Mouse (Mus musculus) cerebellum, adult 9-10 months (tissue): ENCODE data around the gene Syngr3.
"Not testable (repeated sequence)": the region's sequence is repeated elsewhere in the genome, so short reads cannot be mapped to it uniquely, and the experiment has no call there.

ENCODE experiments used
- DNase-seq: peaks from one replicate; pipeline ENCODE4 v3.0.0; 2022

The Syngr3 gene

DNA sequence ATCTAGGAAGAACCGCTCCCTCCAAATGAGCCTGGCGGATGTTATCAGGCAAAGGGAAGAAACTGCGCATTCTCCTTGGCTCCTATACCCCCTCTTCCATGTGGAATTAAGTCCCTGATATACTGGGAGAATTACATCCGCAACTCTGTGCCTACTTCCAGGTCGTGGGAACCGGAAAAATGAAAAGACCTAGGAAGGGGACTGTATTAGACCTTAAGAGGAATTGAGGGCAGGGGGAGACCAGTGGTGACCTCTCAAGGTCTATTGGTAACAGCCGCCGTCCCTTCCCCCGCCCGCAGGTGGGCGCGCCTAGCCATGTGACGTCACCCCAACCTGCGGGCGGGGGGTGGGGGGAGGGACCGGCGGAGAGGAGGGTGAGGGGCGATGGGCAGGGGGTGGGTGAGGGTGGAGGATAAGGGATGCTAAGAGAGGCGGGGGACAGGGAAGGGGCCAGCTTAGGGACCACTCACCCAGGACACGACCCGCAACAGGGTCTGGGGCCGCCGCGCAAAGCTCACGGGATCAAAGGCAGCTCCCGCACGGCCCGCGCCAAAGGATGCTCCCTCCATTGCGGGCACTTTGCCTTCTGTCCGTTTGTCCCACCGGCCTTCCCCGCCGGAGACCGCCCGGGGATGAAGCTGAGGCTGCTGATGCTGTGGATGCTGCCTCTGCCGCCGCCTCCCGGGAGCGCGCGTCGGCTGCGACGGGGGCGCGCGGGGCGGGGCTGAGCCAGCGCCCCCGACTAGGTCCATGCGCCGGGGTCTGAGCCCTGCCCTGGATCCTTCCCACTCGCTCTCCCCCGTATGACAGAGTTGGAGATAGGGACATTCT, at the start of gene Syngr3:
Gene Syngr3, minus strand, starts transcription at position 705 of the 831 bp plus-strand sequence.
- DNase-seq: peak; percentile 66

DNA sequence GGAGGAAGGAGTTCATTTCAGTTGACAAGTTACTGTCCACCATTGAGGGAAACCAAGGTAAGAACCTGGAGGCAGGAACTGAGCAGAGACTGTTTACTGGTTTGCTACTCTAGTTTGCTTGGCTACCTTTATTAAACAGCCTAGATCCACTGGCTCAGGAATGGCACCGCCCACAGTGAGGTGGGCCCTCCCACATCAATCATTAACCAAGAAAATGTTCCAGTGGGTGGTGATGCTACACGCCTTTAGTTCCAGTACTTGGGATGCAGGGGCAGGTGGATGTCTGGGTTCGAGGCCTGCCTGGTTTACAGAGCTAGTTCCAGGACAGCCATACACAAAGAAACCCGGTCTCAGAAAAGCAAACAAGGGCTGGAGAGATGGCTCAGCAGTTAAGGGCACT, 48.5 kb upstream of the Syngr3 start:
- DNase-seq: no peak

DNA sequence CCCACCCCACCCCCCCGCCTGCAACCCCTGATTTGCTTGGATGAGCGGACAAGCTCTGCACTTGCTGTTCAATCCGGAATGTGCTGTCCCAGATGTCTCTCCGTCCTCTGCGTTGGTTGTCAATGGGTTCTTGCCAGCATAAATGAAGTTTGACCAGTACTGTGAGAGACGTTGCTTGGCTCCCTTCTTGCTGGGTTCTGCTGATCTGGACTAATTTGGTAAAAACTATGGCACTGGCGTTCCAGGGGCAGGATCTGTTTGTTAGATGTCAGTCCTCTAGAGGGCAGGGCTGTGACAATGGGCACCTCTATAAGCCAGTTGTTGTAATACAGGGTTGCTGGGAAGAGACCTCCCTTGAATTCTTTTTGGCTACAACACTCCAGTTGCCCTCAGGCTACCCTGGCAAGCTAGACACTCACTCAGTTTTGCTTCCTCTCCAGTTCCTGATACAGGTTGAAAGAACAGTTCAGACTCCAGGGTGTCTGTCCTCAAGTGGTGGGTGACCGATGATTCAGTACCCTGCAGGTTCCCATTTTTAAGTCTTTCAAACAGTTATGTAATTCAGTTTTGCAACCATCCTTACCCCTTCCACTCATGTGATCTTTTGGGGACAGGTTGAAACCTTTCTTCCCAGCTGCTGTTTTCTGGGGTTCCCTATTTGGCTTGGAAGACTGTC, 47.5 kb upstream of the Syngr3 start:
- DNase-seq: no peak

DNA sequence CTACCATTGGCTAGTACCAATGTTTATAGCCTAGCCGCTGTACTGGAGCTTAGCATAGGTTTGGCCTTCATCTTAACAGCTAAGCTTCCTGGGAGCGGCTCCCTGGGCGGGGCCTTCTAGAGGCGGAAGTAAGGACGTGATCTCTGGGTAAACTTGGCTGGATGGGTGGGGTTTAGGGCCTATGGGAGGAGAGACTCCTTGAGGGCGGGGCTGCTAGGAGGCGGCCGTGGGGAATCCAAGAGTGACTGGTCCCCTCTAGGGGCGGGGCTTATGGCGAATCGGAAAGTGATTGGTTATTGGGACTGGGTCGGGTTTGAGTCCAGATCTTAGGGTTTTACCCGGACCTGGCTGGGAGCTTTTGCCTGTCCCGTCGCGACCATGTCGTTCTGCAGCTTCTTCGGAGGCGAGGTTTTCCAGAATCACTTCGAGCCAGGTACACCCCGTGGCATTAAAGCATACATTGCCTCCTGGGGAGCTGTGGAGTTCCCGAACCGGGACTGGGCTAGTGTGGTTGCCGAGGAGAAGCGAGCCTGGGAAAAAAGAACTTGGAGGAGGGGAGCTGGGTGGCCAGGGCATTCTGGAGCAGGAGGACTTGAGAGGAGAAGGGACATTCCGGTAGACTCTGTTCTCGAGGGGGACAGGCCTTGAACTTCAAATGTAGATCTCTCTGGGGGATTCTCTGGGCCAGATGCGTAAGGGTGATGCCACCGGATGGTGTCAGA, 46.7 kb upstream of the Syngr3 start, which contains the start of gene Msrb1:
Gene Msrb1, plus strand, starts transcription at position 313 of the 722 bp plus-strand sequence.
- DNase-seq: peak; percentile 96

DNA sequence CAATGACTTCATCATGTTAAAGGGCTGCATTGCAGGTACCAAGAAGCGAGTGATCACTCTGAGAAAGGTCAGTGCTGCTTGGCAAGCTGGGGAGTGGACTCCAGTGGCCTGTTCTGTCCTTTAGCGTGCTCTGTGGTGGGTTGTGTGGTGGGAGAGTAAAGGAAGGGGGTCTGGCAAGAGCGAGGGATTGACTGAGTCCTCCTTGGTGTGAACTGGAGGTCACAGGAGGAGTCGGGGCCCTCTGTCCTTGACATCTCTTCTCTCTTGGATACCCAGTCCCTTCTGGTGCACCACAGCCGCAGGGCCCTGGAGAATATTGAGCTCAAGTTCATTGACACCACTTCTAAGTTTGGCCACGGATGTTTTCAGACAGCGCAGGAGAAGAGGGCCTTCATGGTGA, 45.7 kb upstream of the Syngr3 start:
- no peak for DNase-seq

DNA sequence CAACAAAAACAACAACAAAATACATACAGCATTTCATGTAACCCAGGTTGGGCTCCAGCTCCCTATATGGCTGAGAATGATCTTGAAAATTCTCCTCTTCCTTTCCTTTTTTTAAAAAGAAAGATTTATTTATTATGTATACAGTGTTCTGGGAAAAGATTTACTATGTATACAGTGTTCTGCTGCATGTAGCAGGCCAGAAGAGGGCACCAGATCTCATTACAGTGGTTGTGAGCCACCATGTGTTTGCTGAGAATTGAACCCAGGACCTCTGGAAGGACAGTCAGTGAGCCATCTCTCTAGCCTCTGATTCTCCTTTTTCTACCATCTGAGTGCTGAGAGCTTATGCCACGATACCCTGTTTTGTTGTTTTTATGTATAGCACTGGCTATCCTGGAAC, 44.8 kb upstream of the Syngr3 start:
- no peak for DNase-seq

DNA sequence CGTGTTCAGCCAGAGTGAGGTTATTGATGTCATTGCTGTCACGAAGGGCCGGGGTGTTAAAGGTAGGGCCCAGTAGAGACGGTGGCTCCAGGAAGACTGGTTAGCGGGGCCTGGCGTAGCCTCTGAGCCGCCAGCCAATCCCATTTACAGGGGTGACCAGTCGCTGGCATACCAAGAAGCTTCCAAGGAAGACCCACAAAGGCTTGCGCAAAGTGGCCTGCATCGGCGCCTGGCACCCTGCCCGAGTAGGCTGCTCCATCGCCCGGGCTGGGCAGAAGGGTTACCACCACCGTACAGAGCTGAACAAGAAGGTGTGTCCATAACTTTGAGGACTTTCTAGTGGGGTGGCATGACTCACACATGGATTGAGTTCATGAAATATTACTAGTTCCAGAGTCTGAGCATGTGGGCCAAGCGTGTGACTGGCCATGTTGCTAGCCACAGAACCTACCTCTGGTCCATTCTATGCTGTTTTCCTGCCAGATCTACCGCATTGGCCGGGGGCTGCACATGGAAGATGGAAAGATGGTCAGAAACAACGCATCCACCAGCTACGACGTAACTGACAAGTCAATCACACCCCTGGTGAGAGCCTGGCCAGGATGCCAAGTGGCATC, 43.8 kb upstream of the Syngr3 start:
- no peak for DNase-seq

DNA sequence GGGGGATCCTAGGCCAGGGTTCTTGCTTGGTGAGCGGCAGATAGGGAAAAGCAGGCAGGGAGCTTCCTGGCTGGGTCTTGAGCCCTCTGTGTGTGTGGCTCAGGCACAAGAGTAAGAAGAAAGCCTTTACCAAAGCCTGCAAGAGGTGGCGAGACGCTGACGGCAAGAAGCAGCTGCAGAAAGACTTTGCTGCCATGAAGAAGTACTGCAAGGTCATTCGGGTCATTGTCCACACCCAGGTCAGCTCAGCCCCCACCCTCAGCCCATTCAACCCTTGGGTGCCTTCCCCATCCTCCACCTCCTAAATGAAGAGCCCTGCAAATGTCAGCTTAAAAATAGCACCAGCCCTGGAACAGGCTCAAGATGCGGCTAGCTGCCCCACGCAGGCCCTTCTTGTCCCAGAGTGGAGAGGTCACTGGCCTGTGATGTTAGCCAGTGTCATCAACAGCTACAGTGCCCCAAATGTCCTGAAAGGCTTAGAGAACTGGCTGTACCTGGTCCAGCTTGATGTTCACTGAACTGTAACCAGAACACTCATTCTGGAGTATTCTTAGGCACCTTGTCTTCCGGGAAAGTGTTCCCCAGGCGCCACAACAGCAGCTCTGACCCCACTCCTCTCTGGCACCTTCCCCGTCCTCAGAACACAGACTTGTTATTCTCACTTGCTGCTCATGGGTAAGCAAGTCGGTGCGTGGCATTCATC, 42.6 kb upstream of the Syngr3 start:
- DNase-seq: no peak

DNA sequence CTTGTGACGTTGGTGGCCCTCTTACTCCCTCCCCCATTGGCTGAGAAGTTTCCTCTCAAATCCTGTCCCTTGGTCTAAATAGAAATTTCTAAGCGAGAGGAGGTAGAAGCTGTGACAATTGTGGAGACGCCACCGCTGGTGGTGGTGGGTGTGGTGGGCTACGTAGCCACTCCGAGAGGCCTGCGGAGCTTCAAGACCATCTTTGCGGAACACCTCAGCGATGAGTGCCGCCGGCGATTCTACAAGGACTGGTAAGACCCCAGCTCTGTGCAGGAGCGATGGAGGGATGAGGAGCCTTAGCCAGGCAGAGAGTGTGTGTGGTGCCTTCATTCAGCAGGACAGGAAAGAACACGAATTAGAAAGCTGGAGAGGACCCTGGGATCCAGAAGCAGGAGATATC, 41.0 kb upstream of the Syngr3 start:
- DNase-seq: no peak

DNA sequence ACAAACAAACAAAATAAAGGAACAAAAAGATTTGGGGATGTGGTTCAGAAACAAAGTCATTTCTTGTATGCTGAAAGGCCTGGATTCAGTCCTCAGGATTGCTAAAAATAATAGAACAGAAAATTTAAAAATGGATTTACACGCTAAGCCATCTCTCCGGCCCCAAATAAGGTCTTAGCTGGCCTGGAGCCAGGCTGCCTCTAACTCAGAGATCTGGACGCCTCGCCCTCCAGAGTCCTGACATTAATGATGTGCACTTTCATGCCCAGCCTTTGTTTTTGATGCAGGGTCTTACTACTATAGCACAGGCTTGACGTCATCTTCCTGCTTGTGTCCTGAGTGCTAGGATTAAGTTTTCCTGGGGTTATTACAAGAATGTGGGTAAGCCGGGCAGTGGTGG, 39.3 kb upstream of the Syngr3 start:
- no peak for DNase-seq

DNA sequence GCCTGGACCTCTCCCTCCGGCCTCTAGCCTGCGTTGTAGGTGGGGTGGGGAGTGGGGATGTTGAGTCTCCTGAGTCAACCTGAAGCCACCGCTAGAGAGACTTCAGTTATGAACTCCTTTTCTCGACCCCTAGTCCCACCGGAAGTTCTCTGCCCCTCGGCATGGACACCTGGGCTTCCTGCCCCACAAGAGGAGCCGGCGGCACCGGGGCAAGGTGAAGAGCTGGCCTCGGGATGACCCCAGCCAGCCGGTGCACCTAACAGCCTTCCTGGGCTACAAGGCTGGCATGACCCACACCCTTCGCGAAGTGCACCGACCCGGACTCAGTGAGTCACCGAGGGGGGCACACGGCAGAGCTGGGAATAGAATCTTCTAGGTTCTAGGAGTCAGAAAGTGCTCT, 38.4 kb upstream of the Syngr3 start:
- no peak for DNase-seq

DNA sequence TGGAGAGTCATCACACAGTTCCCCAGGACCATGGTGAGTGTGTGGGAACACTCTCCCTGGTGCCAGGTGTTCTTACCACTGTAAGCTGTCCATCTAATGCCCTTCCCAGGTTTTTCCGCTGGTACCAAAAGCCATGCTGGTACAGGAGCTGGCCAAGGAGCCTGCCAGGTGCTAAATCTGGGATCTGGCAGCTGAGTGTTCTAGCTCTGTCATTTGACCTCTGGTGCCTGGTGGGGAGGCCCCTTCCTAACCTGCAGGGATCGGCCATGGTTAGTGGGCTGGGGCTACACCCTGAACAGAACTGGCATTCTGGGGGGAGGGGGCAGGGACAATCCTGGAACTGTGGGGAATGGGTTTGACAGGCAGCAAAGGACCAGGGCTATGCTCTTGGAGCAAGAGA, 37.9 kb upstream of the Syngr3 start, which contains the start of gene Rpl3l:
Gene Rpl3l, plus strand, starts transcription at position 203 of the 400 bp plus-strand sequence.
- no peak for DNase-seq

DNA sequence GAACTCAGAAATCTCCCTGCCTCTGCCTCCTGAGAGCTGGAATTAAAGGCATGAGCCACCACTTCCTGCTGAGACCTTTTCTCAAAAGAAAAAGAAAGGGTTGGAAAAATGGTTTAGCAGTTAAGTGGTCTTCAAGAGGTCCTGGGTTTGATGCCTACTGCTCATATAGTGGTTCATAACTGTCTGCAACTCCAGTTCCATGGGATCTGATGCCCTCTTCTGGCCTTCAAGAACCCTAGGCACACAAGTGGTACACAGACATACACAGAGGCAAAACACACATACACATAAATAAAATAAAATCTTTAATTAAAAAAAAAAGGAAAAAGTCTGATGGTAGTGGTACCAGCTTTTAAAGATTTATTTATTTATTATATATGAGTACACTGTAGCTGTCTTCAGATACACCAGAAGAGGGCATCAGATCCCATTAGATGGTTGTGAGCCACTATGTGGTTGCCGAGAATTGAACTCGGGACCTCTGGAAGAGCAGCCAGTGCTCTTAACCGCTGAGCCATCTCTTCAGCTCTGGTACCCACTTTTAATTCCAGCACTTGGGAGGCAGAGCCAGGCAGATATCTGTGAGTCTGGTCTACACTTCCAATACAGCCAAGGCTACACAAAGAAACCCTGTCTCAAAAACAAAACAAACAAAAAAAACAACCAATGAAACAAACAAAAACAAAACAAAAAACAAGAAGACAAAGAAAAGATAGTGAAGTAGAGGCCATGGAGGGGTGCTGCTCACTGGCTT, 36.1 kb upstream of the Syngr3 start:
- DNase-seq: no peak

DNA sequence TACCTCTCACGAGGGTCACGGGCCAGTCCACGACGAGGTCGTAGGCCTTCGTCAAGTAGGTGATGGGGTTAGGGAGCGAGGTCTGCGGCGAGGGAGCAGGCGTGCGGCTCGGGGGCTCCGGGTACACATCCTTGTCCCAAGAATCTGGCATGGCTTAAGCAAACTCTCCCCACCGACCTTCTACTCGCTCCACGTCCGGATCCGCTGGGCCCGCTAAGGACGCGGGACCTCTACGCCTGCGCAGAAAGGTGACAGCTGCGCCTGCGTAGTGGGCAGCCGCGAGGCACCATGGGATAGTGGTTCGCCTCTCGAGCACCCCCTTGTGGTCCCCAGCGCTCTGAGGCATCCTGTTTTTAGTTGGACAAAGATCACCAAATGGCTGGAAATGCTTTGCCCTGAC, 34.4 kb upstream of the Syngr3 start, which contains the start of gene Ndufb10:
Gene Ndufb10, minus strand, starts transcription at position 295 of the 400 bp plus-strand sequence.
- peak; percentile 97 for DNase-seq

DNA sequence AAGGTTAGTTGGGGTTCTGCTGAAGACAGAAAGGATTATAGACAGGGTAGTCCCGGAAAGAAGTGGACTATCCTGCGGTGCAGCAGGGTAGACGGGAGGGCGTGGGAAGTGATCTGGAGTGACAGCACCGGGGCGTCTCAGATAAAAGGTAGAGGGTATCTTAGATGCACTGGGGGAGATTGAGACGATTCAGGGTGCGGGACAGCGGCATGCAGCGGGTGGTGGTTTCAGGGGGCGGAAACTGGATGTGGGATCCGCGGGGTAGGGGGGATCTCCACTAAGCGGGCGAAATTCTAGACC, 34.1 kb upstream of the Syngr3 start:
- no peak for DNase-seq

DNA sequence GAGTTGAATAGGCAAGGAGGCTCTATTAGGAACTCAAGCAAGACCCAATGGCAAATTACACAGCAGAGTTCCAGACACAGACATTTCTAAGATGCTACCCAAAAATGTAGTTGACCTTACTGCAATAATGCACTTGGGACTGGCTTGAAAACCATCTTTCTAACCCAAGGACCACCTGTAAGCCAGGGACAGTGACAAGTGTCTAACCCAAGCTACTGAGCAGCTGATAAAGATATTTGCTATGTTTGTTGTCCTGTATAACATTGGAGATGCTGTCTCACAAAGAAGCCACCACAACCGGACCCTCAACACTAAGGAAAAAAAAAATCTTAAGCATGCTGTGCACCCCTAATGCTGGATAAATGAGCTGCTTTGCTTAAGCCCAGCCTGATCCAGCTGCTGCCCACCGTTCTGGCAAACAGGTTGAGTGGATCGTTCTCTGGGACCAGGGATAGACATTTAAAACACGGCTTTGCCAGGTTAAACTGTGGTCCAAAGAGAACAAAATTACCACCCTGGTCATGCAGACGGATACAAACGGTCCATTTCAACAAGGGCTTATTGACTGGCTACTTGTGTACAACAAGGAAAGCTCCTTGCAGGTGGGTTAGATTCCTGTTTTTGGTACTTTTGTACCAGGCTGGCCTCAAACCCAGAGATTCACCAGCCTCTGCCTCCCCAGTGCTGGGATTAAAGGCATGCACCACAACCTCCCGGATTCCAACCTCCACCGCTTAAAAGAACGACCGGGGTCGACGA, 33.5 kb upstream of the Syngr3 start:
- DNase-seq: no peak

DNA sequence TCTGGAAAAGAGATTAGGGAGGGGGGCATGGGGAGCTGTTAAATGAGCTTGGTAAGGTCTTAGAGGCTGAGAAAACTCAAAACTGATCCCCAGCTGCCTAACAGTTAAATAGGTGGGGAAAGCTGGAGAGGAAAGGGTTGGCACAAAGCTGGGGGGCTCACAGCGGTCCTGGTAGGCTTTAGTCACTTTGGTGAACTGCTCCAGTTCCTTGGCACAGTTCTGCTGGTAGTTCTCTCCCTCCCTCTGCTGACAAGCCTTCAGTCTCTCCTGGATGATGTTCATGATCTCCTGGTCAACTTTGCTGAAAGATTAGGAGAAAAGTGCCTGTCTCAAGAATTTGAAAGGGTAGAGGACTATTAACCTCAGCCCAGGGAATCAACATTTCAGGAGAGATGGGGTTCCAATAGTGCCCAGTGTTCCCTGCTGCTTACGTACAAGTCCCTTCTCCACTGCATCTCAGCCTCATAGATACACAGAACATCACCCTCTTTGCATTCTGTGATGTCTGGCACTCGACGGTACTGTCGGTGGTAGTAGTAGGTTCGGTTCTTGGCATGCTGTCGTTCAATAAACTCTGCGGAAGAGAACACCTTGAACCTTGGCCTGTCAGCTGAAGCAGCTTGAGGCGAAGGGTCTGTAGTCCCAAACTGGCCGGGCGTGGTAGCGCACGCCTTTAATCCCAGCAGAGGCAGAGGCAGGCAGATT, 32.6 kb upstream of the Syngr3 start:
- no peak for DNase-seq

DNA sequence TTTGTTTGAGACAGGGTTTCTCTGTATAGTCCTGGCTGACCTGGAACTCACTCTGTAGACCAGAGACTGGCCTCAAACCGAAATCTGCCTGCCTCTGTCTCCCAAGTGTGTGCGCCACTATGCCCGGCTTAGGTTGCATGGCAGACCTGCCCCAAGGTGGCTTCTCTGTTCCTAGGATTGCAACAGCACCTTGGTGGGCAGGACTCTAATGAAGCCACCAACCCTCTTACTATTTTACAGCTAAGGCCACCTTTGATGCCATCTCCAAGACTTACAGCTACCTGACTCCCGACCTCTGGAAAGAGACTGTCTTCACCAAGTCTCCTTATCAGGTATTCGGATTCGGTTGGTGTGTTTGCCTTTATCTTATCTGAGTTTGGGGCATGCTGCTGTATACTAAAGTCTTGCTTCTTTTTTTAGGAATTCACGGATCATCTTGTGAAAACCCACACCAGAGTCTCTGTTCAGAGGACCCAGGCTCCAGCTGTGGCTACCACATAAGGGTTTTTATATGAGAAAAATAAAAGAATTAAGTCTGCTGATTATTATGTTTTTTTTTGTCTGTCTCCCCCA, 31.7 kb upstream of the Syngr3 start:
- DNase-seq: not testable (repeated sequence)

DNA sequence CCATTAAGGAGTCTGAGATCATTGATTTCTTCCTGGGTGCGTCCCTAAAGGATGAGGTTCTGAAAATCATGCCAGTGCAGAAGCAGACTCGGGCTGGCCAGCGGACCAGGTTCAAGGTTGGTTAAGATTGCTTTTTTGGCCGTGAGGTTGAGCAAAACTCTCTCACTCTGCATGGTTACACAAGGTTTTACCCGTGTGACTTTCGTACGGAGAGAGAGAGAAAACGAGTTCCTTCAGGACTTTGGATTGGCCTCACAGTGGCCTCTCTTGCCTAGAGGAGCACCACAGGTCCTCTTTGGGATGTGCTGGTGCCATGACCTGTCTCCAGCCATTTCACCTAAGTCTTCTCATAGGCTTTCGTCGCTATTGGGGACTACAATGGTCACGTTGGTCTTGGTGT, 30.9 kb upstream of the Syngr3 start:
- DNase-seq: not testable (repeated sequence)
